Mouse (Mus musculus): ENCODE data around the gene Il2rb.
A peak's percentile ranks its signal among the peaks of the same experiment; 100 is the strongest.

Gene Il2rb

GRCm38 (mm10) chr15:78443857-78444256 is 51.2 kb downstream of the Il2rb start:
- DNase-seq, result no peak

GRCm38 (mm10) chr15:78442231-78442630 is 52.8 kb downstream of the Il2rb start:
- DNase-seq, result no peak

- DNase-seq, result no peak
Observed at GRCm38 (mm10) chr15:78438973-78439372, 56.1 kb downstream of the Il2rb start.

GRCm38 (mm10) chr15:78438505-78438904 is 56.6 kb downstream of the Il2rb start:
- peak; percentile 26 for DNase-seq

GRCm38 (mm10) chr15:78438018-78438394 is 57.1 kb downstream of the Il2rb start:
- peak; percentile 35 for DNase-seq

GRCm38 (mm10) chr15:78437237-78438017 is 57.6 kb downstream of the Il2rb start:
- peak; percentile 58 for DNase-seq

GRCm38 (mm10) chr15:78436380-78437192 is 58.5 kb downstream of the Il2rb start:
- peak; percentile 92 for DNase-seq

- peak; percentile 33 for DNase-seq
Observed at GRCm38 (mm10) chr15:78435681-78436080, 59.4 kb downstream of the Il2rb start.

- no peak for DNase-seq
Observed at GRCm38 (mm10) chr15:78434896-78435520, 60.1 kb downstream of the Il2rb start.

GRCm38 (mm10) chr15:78431541-78432121 is 63.4 kb downstream of the Il2rb start:
- DNase-seq, result no peak

GRCm38 (mm10) chr15:78430874-78431273 is 64.2 kb downstream of the Il2rb start:
- no peak for DNase-seq

GRCm38 (mm10) chr15:78429871-78430622 is 65.0 kb downstream of the Il2rb start:
- DNase-seq, result no peak

All from cerebellum, adult 11 months (tissue).